Mouse (Mus musculus): ENCODE results near the gene C330021F23Rik. TPM values are rescaled to one million over a fixed set of nuclear protein-coding genes. Genes with fewer than 3 reads are reported as not detected.

The C330021F23Rik gene
- total and polyA plus RNA-seq, 2 experiments from 2014 or later, result 0.29 to 0.37 TPM

GRCm38 (mm10) chr8:3537666-3538065, 30.1 kb upstream of the C330021F23Rik start:
- H3K36me3 ChIP-seq (ENCODE audit: insufficient read depth, low read length), result peaks cover 68% of the 10 kb centered on the region
- 92% methylated on average over 26 of the region's 26 CpGs for WGBS
- H3K4me2 ChIP-seq (ENCODE audit: low read depth, low read length), result no peak overlapping the region
- no peaks in the 10 kb centered on the region for H3K27me3 ChIP-seq (ENCODE audit: insufficient read depth, low read length)
- ATAC-seq (no peak), DNase-seq (ENCODE audit: low spot score) (no peak)
- no peak for TF ChIP-seq CTCF (IDR thresholded peaks at IDR 0.05; ENCODE audit: low read depth)
- no peaks in the 10 kb centered on the region for H3K4me1 ChIP-seq (ENCODE audit: insufficient read depth, low read length)
- H3K9me3 ChIP-seq (ENCODE audit: low read length), result no peaks in the 10 kb centered on the region
- no peak overlapping the region for H3K4me3 ChIP-seq (ENCODE audit: low read length)
- no peak overlapping the region for H3K9ac ChIP-seq (replicated peaks; ENCODE audit: low read length)
- H3K27ac ChIP-seq, result no peak overlapping the region

- ATAC-seq (no peak), DNase-seq (ENCODE audit: low spot score) (no peak)
- H3K4me2 ChIP-seq (ENCODE audit: low read depth, low read length), result no peak overlapping the region
- no peaks in the 10 kb centered on the region for H3K4me1 ChIP-seq (ENCODE audit: insufficient read depth, low read length)
- H3K36me3 ChIP-seq (ENCODE audit: insufficient read depth, low read length), result peaks cover 78% of the 10 kb centered on the region
- no peak overlapping the region for H3K9ac ChIP-seq (replicated peaks; ENCODE audit: low read length)
- WGBS, result 83% methylated on average over 7 of the region's 7 CpGs
- no peaks in the 10 kb centered on the region for H3K27me3 ChIP-seq (ENCODE audit: insufficient read depth, low read length)
- TF ChIP-seq CTCF (IDR thresholded peaks at IDR 0.05; ENCODE audit: low read depth), result no peak
- H3K27ac ChIP-seq, result no peak overlapping the region
- no peaks in the 10 kb centered on the region for H3K9me3 ChIP-seq (ENCODE audit: low read length)
- no peak overlapping the region for H3K4me3 ChIP-seq (ENCODE audit: low read length)
These were observed 28.6 kb upstream of the C330021F23Rik start for GRCm38 (mm10) chr8:3539146-3539545.

DNA sequence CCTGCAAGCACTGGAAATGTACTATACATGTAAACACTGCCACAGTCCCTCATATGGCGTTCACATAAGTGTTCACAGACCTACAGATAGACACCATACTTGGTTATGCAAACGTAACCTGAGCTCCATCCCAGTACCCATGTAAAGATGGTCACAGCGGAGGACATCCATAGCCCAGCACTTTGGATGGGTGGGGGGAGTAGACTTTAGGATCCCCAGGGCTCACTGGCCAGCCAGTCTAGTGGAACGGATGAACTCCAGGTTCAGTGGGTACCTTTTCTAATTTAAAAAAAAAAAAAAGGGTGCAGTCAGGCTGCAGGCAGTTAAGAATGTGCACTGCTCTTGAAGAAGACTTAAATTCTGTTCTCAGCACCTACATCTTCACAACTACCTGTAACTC, 27.7 kb upstream of the C330021F23Rik start:
- no peaks in the 10 kb centered on the region for H3K9me3 ChIP-seq (ENCODE audit: low read length)
- no peak overlapping the region for H3K4me3 ChIP-seq (ENCODE audit: low read length)
- no peak overlapping the region for H3K27ac ChIP-seq
- no peak overlapping the region for H3K9ac ChIP-seq (replicated peaks; ENCODE audit: low read length)
- no peaks in the 10 kb centered on the region for H3K4me1 ChIP-seq (ENCODE audit: insufficient read depth, low read length)
- H3K27me3 ChIP-seq (ENCODE audit: insufficient read depth, low read length), result no peaks in the 10 kb centered on the region
- WGBS, result 91% methylated on average over 4 of the region's 4 CpGs
- H3K36me3 ChIP-seq (ENCODE audit: insufficient read depth, low read length), result peaks cover 87% of the 10 kb centered on the region
- ATAC-seq (no peak), DNase-seq (ENCODE audit: low spot score) (no peak)
- TF ChIP-seq CTCF (IDR thresholded peaks at IDR 0.05; ENCODE audit: low read depth), result no peak
- H3K4me2 ChIP-seq (ENCODE audit: low read depth, low read length), result no peak overlapping the region

DNA sequence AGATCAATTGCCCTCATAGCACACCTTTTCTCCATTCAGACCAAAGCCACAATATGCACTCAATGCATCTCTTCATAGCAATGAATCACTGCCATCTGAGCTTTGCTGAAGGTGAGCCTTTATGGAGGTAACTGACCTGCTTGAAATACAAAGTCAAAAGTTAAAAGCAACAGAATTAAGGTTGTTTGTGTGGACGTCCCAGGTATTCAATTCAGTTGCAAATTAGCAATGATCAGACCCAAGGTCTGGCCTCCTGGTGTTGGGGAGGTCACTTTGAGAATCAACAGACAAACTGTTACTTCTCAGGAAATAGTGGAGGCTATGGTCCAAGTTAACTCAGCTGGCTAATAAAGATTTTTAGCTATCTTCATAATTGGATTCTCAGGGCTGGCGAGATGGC, 21.3 kb upstream of the C330021F23Rik start:
- H3K9ac ChIP-seq (replicated peaks; ENCODE audit: low read length), result no peak overlapping the region
- WGBS, result 92% methylated on average over 2 of the region's 2 CpGs
- DNase-seq (ENCODE audit: low spot score) (no peak), ATAC-seq (no peak)
- no peak overlapping the region for H3K4me3 ChIP-seq (ENCODE audit: low read length)
- no peak for TF ChIP-seq CTCF (IDR thresholded peaks at IDR 0.05; ENCODE audit: low read depth)
- no peak overlapping the region for H3K4me2 ChIP-seq (ENCODE audit: low read depth, low read length)
- no peak overlapping the region for H3K27ac ChIP-seq
- H3K4me1 ChIP-seq (ENCODE audit: insufficient read depth, low read length), result no peaks in the 10 kb centered on the region
- H3K9me3 ChIP-seq (ENCODE audit: low read length), result no peaks in the 10 kb centered on the region
- H3K27me3 ChIP-seq (ENCODE audit: insufficient read depth, low read length), result no peaks in the 10 kb centered on the region
- H3K36me3 ChIP-seq (ENCODE audit: insufficient read depth, low read length), result peaks cover 33% of the 10 kb centered on the region

DNA sequence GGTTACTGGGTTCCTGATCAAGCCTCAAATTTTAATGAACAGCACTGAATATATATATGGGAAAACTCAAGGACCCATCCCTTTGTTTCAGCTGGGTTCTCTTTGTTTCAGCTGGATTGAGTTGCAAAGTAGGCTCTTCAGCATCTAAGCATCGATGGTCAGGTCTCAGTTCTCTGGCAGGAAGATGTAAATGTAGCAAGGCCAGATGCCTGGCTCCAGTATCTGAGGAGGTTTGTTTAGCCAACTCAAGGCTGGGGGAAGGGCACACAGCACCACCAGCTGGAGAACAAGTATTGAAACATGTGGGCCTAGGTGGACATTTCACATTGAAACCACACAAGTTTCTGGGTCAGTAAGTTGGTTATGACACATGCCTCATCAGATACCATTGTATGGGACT, 15.6 kb upstream of the C330021F23Rik start:
- no peak for TF ChIP-seq CTCF (IDR thresholded peaks at IDR 0.05; ENCODE audit: low read depth)
- Histone ChIP-seq H3K27ac (no peak overlapping the region), H3K4me3 (ENCODE audit: low read length) (no peak overlapping the region), H3K9me3 (ENCODE audit: low read length) (no peaks in the 10 kb centered on the region), H3K27me3 (ENCODE audit: insufficient read depth, low read length) (no peaks in the 10 kb centered on the region), H3K36me3 (ENCODE audit: insufficient read depth, low read length) (no peaks in the 10 kb centered on the region), H3K4me2 (ENCODE audit: low read depth, low read length) (no peak overlapping the region), H3K9ac (replicated peaks; ENCODE audit: low read length) (no peak overlapping the region), H3K4me1 (ENCODE audit: insufficient read depth, low read length) (no peaks in the 10 kb centered on the region)
- whole genome bisulfite sequencing, result 89% methylated on average over 1 of the region's 1 CpGs
- DNase-seq (ENCODE audit: low spot score), result no peak
- no peak for ATAC-seq

DNA sequence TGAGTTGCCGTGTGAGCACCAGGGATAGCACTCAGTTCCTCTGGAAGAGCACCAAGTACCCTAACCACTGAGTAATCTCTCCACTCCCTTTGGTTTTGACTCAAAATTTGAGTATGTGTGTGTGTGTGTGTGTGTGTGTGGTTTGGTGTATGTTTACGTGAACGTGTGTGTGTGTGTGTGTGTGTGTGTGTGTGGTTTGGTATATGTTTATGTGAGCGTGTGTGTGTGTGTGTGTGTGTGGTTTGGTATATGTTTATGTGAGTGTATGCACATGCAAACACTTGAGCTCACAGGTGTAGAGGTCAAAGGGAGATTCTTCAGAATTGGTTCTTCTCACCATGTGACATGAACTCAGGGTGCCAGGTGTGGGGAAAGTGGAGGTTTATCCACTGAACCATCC, 11.7 kb upstream of the C330021F23Rik start:
- Histone ChIP-seq H3K4me2 (ENCODE audit: low read depth, low read length) (no peak overlapping the region), H3K9me3 (ENCODE audit: low read length) (no peaks in the 10 kb centered on the region), H3K27ac (no peak overlapping the region), H3K4me1 (ENCODE audit: insufficient read depth, low read length) (no peaks in the 10 kb centered on the region), H3K27me3 (ENCODE audit: insufficient read depth, low read length) (no peaks in the 10 kb centered on the region), H3K4me3 (ENCODE audit: low read length) (no peak overlapping the region), H3K36me3 (ENCODE audit: insufficient read depth, low read length) (no peaks in the 10 kb centered on the region), H3K9ac (replicated peaks; ENCODE audit: low read length) (no peak overlapping the region)
- ATAC-seq (peak; percentile 94), DNase-seq (ENCODE audit: low spot score) (no peak)
- TF ChIP-seq CTCF (IDR thresholded peaks at IDR 0.05; ENCODE audit: low read depth), result no peak
- 67% methylated on average over 4 of the region's 4 CpGs for WGBS

GRCm38 (mm10) chr8:3568378-3568777, 588 bp downstream of the C330021F23Rik start:
- Histone ChIP-seq H3K27ac (no peak overlapping the region), H3K4me1 (ENCODE audit: insufficient read depth, low read length) (no peaks in the 10 kb centered on the region), H3K9me3 (ENCODE audit: low read length) (no peaks in the 10 kb centered on the region), H3K36me3 (ENCODE audit: insufficient read depth, low read length) (no peaks in the 10 kb centered on the region), H3K4me2 (ENCODE audit: low read depth, low read length) (peak overlapping the region; percentile 36; the same call in 1 of the 2 replicates), H3K9ac (replicated peaks; ENCODE audit: low read length) (no peak overlapping the region), H3K4me3 (ENCODE audit: low read length) (no peak overlapping the region), H3K27me3 (ENCODE audit: insufficient read depth, low read length) (no peaks in the 10 kb centered on the region)
- no peak for ATAC-seq
- 6% methylated on average over 7 of the region's 7 CpGs for WGBS
- no peak for DNase-seq (ENCODE audit: low spot score)
- TF ChIP-seq CTCF (IDR thresholded peaks at IDR 0.05; ENCODE audit: low read depth), result no peak

Measured in hindbrain, postnatal 0 days (tissue).